Mouse (Mus musculus): Measurements from ENCODE around the gene Plpp3.

- TF ChIP-seq CTCF (IDR thresholded peaks at IDR 0.05; ENCODE audit: insufficient read depth, low read depth, low read length) (no peak), POLR2A (IDR thresholded peaks at IDR 0.05; ENCODE audit: insufficient read depth, low read depth, low read length) (no peak)
These were observed 100.8 kb downstream of the Plpp3 start for GRCm38 (mm10) chr4:105257667-105258560.

All from olfactory bulb, adult 2 months (tissue).